Mouse (Mus musculus) midbrain, embryonic 16.5 days (tissue): Measurements from ENCODE around the gene Gm10409. TPM values are rescaled to one million over a fixed set of nuclear protein-coding genes. Genes with fewer than 3 reads are reported as not detected.
"Not testable (repeated sequence)": the region's sequence is repeated elsewhere in the genome, so short reads cannot be mapped to it uniquely, and the experiment has no call there.

ENCODE experiments used
- ATAC-seq: fragments of 200-750 bp; cut with Nextera tagmentation; 2 replicates; pipeline ENCODE4 v1.8.0; 2017; ENCODE audit warnings: moderate TSS enrichment
- H3K27ac ChIP-seq: fragments of 300-500 bp; sonication (generic); 2 replicates; pipeline ENCODE4 v1.5.1; 2014; ENCODE audit warnings: mild to moderate bottlenecking, low read length, mixed read lengths
- H3K27me3 ChIP-seq: fragments of 300-500 bp; sonication (generic); 2 replicates; pipeline ENCODE4 v1.6.1; 2014; ENCODE audit warnings: low read depth, low read length, mixed read lengths; ENCODE audit not compliant: control insufficient read depth, insufficient read depth
- H3K36me3 ChIP-seq: fragments of 300-500 bp; sonication (generic); 2 replicates; pipeline ENCODE4 v1.6.1; 2014; ENCODE audit warnings: mild to moderate bottlenecking, low read length, moderate library complexity, mixed read lengths; ENCODE audit not compliant: control insufficient read depth, insufficient read depth
- H3K4me1 ChIP-seq: fragments of 300-500 bp; sonication (generic); 2 replicates; pipeline ENCODE4 v1.6.1; 2014; ENCODE audit warnings: mild to moderate bottlenecking, low read length, mixed read lengths; ENCODE audit not compliant: control insufficient read depth, insufficient read depth
- H3K4me2 ChIP-seq: fragments of 300-500 bp; sonication (generic); 2 replicates; pipeline ENCODE4 v1.6.1; 2014; ENCODE audit warnings: mild to moderate bottlenecking, low read length, mixed read lengths
- H3K4me3 ChIP-seq: fragments of 300-500 bp; sonication (generic); 2 replicates; pipeline ENCODE4 v1.5.1; 2014; ENCODE audit warnings: low read depth, mild to moderate bottlenecking, low read length, moderate library complexity, mixed read lengths
- H3K9ac ChIP-seq: fragments of 300-500 bp; sonication (generic); 2 replicates; pipeline ENCODE4 v1.6.1; 2014; ENCODE audit warnings: low read depth, low read length, mixed read lengths
- H3K9me3 ChIP-seq: fragments of 300-500 bp; sonication (generic); replicated peaks from 2 replicates; pipeline ENCODE4 v1.6.1; 2014; ENCODE audit warnings: mild to moderate bottlenecking, low read length, mixed read lengths; ENCODE audit not compliant: control insufficient read depth, poor library complexity, severe bottlenecking
- WGBS: fragments of 180-500 bp; shearing (Covaris S2); extraction: QIAGEN DNeasy Blood & Tissue Kit; methylation state at CpG from one replicate; pipeline ENCODE4 v1.1.7; 2014; 5-methylcytosine and 5-hydroxymethylcytosine counted together
- polyA plus RNA-seq: library from polyadenylated mRNA; unstranded; fragments of >200 nt; fragmentation: Nextera tagmentation; extraction: Ambion mirVana; gene quantifications from 2 replicates; pipeline ENCODE4 v1.2.1, GENCODE M21; 2015

Gm10409 gene
- 21.4 and 24.8 TPM in 2 replicates for polyA plus RNA-seq

- not testable (repeated sequence) for H3K9ac ChIP-seq, H3K27me3 ChIP-seq
- no CpG with 5 or more reads among the region's 32 CpGs for WGBS
Measured at GRCm38 (mm10) chr14:3412314-3412713, at the start of gene Gm10409. Gm10409 (plus strand) TSS chr14:3412614.

GRCm38 (mm10) chr14:3394793-3395192 is 17.6 kb upstream of the Gm10409 start, which contains the start of gene Gm10413:
Gm10413 (plus strand) TSS chr14:3395093.
- WGBS = no CpG with 5 or more reads among the region's 2 CpGs
- not testable (repeated sequence) for H3K27me3 ChIP-seq, H3K4me1 ChIP-seq, ATAC-seq, H3K9ac ChIP-seq, H3K9me3 ChIP-seq, H3K27ac ChIP-seq, H3K4me3 ChIP-seq, H3K4me2 ChIP-seq, H3K36me3 ChIP-seq

More at GRCm38 (mm10) chr14:3412314-3412713, at the start of gene Gm10409:
- H3K4me2 ChIP-seq, H3K9me3 ChIP-seq, H3K36me3 ChIP-seq, H3K27ac ChIP-seq, H3K4me3 ChIP-seq, H3K4me1 ChIP-seq, ATAC-seq: not testable (repeated sequence)

- not testable (repeated sequence) for H3K9me3 ChIP-seq, H3K27ac ChIP-seq, H3K9ac ChIP-seq, H3K4me1 ChIP-seq, H3K27me3 ChIP-seq, H3K36me3 ChIP-seq, ATAC-seq, H3K4me3 ChIP-seq, H3K4me2 ChIP-seq
- WGBS = no CpG with 5 or more reads among the region's 2 CpGs
Measured at GRCm38 (mm10) chr14:3427803-3428202, 15.4 kb downstream of the Gm10409 start, which contains the start of gene Gm3005. Gm3005 (plus strand) TSS chr14:3428103.

- H3K27ac ChIP-seq, H3K9me3 ChIP-seq, H3K4me2 ChIP-seq, H3K9ac ChIP-seq, H3K36me3 ChIP-seq, H3K4me1 ChIP-seq, H3K27me3 ChIP-seq, H3K4me3 ChIP-seq, ATAC-seq: not testable (repeated sequence)
- no CpG with 5 or more reads among the region's 3 CpGs for WGBS
Measured at GRCm38 (mm10) chr14:3449079-3449478, 36.7 kb downstream of the Gm10409 start, which contains the start of gene Gm10408. Gm10408 (plus strand) TSS chr14:3449379.

Other genes with a start within 250 kb of the Gm10409 start
- 0.20 TPM in 1 of 2 replicates, not detected in the other for gene Gm5795, start 224.4 kb upstream of the Gm10409 start, polyA plus RNA-seq
- 34.8 and 37.8 TPM in 2 replicates for gene D830030K20Rik, start 204.1 kb upstream of the Gm10409 start, polyA plus RNA-seq
- not detected in 2 replicates for gene Gm2956, start 80.0 kb upstream of the Gm10409 start, polyA plus RNA-seq
- gene Gm10413, start 17.5 kb upstream of the Gm10409 start, polyA plus RNA-seq = not detected in 2 replicates
- 8.8 and 10.9 TPM in 2 replicates for gene Gm3005, start 15.5 kb downstream of the Gm10409 start, polyA plus RNA-seq
- 0.29 TPM in 1 of 2 replicates, not detected in the other for gene Gm10408, start 36.8 kb downstream of the Gm10409 start, polyA plus RNA-seq
- gene Gm3012, start 221.9 kb downstream of the Gm10409 start, polyA plus RNA-seq = not detected in 2 replicates
- 21.4 and 24.8 TPM in 2 replicates for gene Gm3020, start 239.4 kb downstream of the Gm10409 start, polyA plus RNA-seq